Mouse (Mus musculus) hindbrain, embryonic 15.5 days (tissue): ENCODE measurements around the gene Rph3al. TPM values are rescaled to one million over a fixed set of nuclear protein-coding genes. Genes with fewer than 3 reads are reported as not detected.

Source experiments
- ATAC-seq: fragments of 200-750 bp; cut with Nextera tagmentation; 2 replicates; pipeline ENCODE4 v1.8.0; 2017; ENCODE audit warnings: low read depth, moderate number of reproducible peaks, moderate TSS enrichment; ENCODE audit not compliant: low FRiP score
- H3K27ac ChIP-seq: fragments of 300-500 bp; sonication (generic); replicated peaks from 2 replicates; pipeline ENCODE4 v1.5.1; 2015; ENCODE audit warnings: mild to moderate bottlenecking, inconsistent platforms
- H3K27me3 ChIP-seq: fragments of 300-500 bp; sonication (generic); 2 replicates; pipeline ENCODE4 v1.6.1; 2015; ENCODE audit warnings: control low read depth, inconsistent platforms
- H3K36me3 ChIP-seq: fragments of 300-500 bp; sonication (generic); 2 replicates; pipeline ENCODE4 v1.6.1; 2015; ENCODE audit warnings: control low read depth, inconsistent platforms
- H3K4me1 ChIP-seq: fragments of 300-500 bp; sonication (generic); replicated peaks from 2 replicates; pipeline ENCODE4 v1.6.1; 2015; ENCODE audit warnings: control low read depth, inconsistent platforms
- H3K4me2 ChIP-seq: fragments of 300-500 bp; sonication (generic); 2 replicates; pipeline ENCODE4 v1.6.1; 2015; ENCODE audit warnings: moderate library complexity, mild to moderate bottlenecking, inconsistent platforms
- H3K4me3 ChIP-seq: fragments of 300-500 bp; sonication (generic); 2 replicates; pipeline ENCODE4 v1.5.1; 2015; ENCODE audit warnings: mild to moderate bottlenecking, inconsistent platforms
- H3K9ac ChIP-seq: fragments of 300-500 bp; sonication (generic); 2 replicates; pipeline ENCODE4 v1.6.1; 2015; ENCODE audit warnings: inconsistent platforms
- H3K9me3 ChIP-seq: fragments of 300-500 bp; sonication (generic); 2 replicates; pipeline ENCODE4 v1.6.1; 2016; ENCODE audit warnings: control low read depth, inconsistent platforms
- WGBS: fragments of 180-500 bp; shearing (Covaris S2); methylation state at CpG from one replicate; pipeline ENCODE4 v1.1.7; 2015; 5-methylcytosine and 5-hydroxymethylcytosine counted together
- polyA plus RNA-seq: library from polyadenylated mRNA; unstranded; fragments of >200 nt; fragmentation: Nextera tagmentation; extraction: Ambion mirVana; gene quantifications from 2 replicates; pipeline ENCODE4 v1.2.1, GENCODE M21; 2015

Rph3al gene
- polyA plus RNA-seq, 1 experiment from 2014 or later: 3.1 TPM

- Histone ChIP-seq H3K4me3 (no peak overlapping the region), H3K36me3 (no peaks in the 10 kb centered on the region), H3K4me1 (peaks cover 15% of the 10 kb centered on the region), H3K27me3 (no peaks in the 10 kb centered on the region), H3K4me2 (no peak overlapping the region), H3K27ac (no peak overlapping the region), H3K9ac (no peak overlapping the region), H3K9me3 (no peaks in the 10 kb centered on the region)
- WGBS: 84% methylated on average over 4 of the region's 4 CpGs
- no peak for ATAC-seq
These were observed 15.5 kb downstream of the Rph3al start for GRCm38 (mm10) chr11:75922741-75923140.

DNA sequence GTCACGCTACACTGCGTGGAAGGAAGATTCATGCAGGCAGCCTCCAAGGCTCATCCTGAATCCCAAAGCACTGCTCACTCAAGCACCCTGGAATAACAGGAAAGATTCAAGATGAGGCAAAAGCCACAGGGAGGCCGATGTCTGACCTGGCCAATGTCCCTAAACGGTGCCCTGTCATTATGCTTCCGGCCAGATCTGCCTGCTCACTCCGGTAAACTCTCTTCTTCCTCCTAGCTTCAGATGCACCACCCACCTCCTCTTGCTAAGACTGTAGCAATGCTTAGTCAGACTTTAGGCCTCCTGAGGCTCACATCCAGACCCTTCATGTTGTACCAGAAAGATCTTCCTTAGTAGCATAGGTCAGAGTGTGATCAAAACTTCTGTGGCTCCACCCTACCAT is 19.1 kb downstream of the Rph3al start:
- no peaks in the 10 kb centered on the region for H3K27me3 ChIP-seq
- no peak for ATAC-seq
- no peak overlapping the region for H3K4me2 ChIP-seq
- H3K9ac ChIP-seq: no peak overlapping the region
- H3K9me3 ChIP-seq: no peaks in the 10 kb centered on the region
- H3K36me3 ChIP-seq: no peaks in the 10 kb centered on the region
- WGBS: 93% methylated on average over 6 of the region's 6 CpGs
- H3K4me3 ChIP-seq: no peak overlapping the region
- no peak overlapping the region for H3K27ac ChIP-seq
- no peaks in the 10 kb centered on the region for H3K4me1 ChIP-seq

- Histone ChIP-seq H3K27ac (no peak overlapping the region), H3K4me1 (no peaks in the 10 kb centered on the region), H3K4me2 (no peak overlapping the region), H3K4me3 (no peak overlapping the region), H3K36me3 (no peaks in the 10 kb centered on the region), H3K9ac (no peak overlapping the region), H3K9me3 (no peaks in the 10 kb centered on the region), H3K27me3 (no peaks in the 10 kb centered on the region)
- WGBS: 83% methylated on average over 3 of the region's 3 CpGs
- no peak for ATAC-seq
These were observed 20.9 kb downstream of the Rph3al start for GRCm38 (mm10) chr11:75917340-75917739.

GRCm38 (mm10) chr11:75913953-75914352 is 24.3 kb downstream of the Rph3al start:
- Histone ChIP-seq H3K4me2 (no peak overlapping the region), H3K9me3 (no peaks in the 10 kb centered on the region), H3K9ac (no peak overlapping the region), H3K27me3 (no peaks in the 10 kb centered on the region), H3K36me3 (no peaks in the 10 kb centered on the region), H3K4me1 (no peaks in the 10 kb centered on the region), H3K4me3 (no peak overlapping the region), H3K27ac (no peak overlapping the region)
- no peak for ATAC-seq
- 76% methylated on average over 3 of the region's 3 CpGs for WGBS

GRCm38 (mm10) chr11:75912944-75913657 is 25.1 kb downstream of the Rph3al start:
- Histone ChIP-seq H3K4me3 (no peak overlapping the region), H3K36me3 (no peaks in the 10 kb centered on the region), H3K4me2 (no peak overlapping the region), H3K9ac (no peak overlapping the region), H3K9me3 (no peaks in the 10 kb centered on the region), H3K4me1 (no peaks in the 10 kb centered on the region), H3K27ac (no peak overlapping the region), H3K27me3 (no peaks in the 10 kb centered on the region)
- 58% methylated on average over 10 of the region's 10 CpGs for WGBS
- no peak for ATAC-seq

- no peak for ATAC-seq
These were observed 26.3 kb downstream of the Rph3al start for GRCm38 (mm10) chr11:75911962-75912361.

GRCm38 (mm10) chr11:75909702-75910429 is 28.4 kb downstream of the Rph3al start:
- WGBS: 62% methylated on average over 8 of the region's 9 CpGs
- ATAC-seq: no peak
- H3K4me2 ChIP-seq: no peak overlapping the region

More at GRCm38 (mm10) chr11:75911962-75912361, 26.3 kb downstream of the Rph3al start:
- Histone ChIP-seq H3K9me3 (no peaks in the 10 kb centered on the region), H3K4me3 (no peak overlapping the region), H3K4me1 (no peaks in the 10 kb centered on the region), H3K9ac (no peak overlapping the region), H3K27ac (no peak overlapping the region), H3K27me3 (no peaks in the 10 kb centered on the region), H3K36me3 (no peaks in the 10 kb centered on the region), H3K4me2 (no peak overlapping the region)
- WGBS: 96% methylated on average over 1 of the region's 1 CpGs

GRCm38 (mm10) chr11:75907406-75907805 is 30.8 kb downstream of the Rph3al start:
- Histone ChIP-seq H3K4me2 (no peak overlapping the region), H3K9me3 (no peaks in the 10 kb centered on the region), H3K4me3 (no peak overlapping the region), H3K4me1 (peaks cover 4% of the 10 kb centered on the region), H3K9ac (no peak overlapping the region), H3K36me3 (no peaks in the 10 kb centered on the region), H3K27me3 (no peaks in the 10 kb centered on the region), H3K27ac (no peak overlapping the region)
- ATAC-seq: no peak
- 66% methylated on average over 4 of the region's 4 CpGs for WGBS

More at GRCm38 (mm10) chr11:75909702-75910429, 28.4 kb downstream of the Rph3al start:
- Histone ChIP-seq H3K9me3 (no peaks in the 10 kb centered on the region), H3K4me1 (no peaks in the 10 kb centered on the region; the same call in 1 of the 2 replicates), H3K27ac (no peak overlapping the region), H3K27me3 (no peaks in the 10 kb centered on the region), H3K4me3 (no peak overlapping the region), H3K36me3 (no peaks in the 10 kb centered on the region), H3K9ac (no peak overlapping the region)

DNA sequence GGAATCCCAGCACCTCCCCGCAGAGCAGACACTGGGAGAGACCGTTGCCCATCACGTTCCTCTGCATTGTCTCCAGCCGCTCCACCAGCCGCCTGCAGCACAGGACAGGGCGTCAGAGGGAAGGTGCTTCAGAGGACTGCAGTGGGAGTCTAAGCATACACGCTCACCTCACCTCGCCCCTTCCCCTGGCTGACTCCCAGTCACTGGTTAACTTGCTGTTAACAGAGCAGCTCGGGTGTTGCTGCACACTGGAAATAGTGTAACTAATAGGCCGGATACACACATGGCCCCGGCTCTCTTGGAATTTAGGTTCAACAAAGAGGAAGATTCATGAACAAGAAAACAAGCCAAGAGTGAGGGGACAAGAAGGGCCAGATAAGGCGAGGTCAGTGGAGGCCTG is 31.7 kb downstream of the Rph3al start:
- H3K27me3 ChIP-seq: no peaks in the 10 kb centered on the region
- no peaks in the 10 kb centered on the region for H3K36me3 ChIP-seq
- no peak overlapping the region for H3K4me3 ChIP-seq
- ATAC-seq: no peak
- no peaks in the 10 kb centered on the region for H3K9me3 ChIP-seq
- peaks cover 5% of the 10 kb centered on the region for H3K4me1 ChIP-seq
- no peak overlapping the region for H3K27ac ChIP-seq
- H3K4me2 ChIP-seq: no peak overlapping the region
- 53% methylated on average over 12 of the region's 12 CpGs for WGBS
- H3K9ac ChIP-seq: no peak overlapping the region

GRCm38 (mm10) chr11:75904982-75905381 is 33.2 kb downstream of the Rph3al start:
- WGBS: 59% methylated on average over 6 of the region's 6 CpGs
- Histone ChIP-seq H3K4me2 (no peak overlapping the region), H3K4me3 (no peak overlapping the region), H3K9me3 (no peaks in the 10 kb centered on the region), H3K27me3 (no peaks in the 10 kb centered on the region), H3K36me3 (no peaks in the 10 kb centered on the region), H3K9ac (no peak overlapping the region), H3K27ac (no peak overlapping the region), H3K4me1 (peaks cover 13% of the 10 kb centered on the region)
- no peak for ATAC-seq

- Histone ChIP-seq H3K4me2 (no peak overlapping the region), H3K36me3 (no peaks in the 10 kb centered on the region), H3K4me1 (peaks cover 18% of the 10 kb centered on the region), H3K9ac (no peak overlapping the region), H3K27me3 (no peaks in the 10 kb centered on the region), H3K4me3 (no peak overlapping the region), H3K9me3 (no peaks in the 10 kb centered on the region), H3K27ac (no peak overlapping the region)
- WGBS: 15% methylated on average over 5 of the region's 5 CpGs
- no peak for ATAC-seq
These were observed 33.7 kb downstream of the Rph3al start for GRCm38 (mm10) chr11:75904501-75904900.

- 68% methylated on average over 3 of the region's 3 CpGs for WGBS
- H3K9ac ChIP-seq: no peak overlapping the region
- H3K9me3 ChIP-seq: no peaks in the 10 kb centered on the region
- no peaks in the 10 kb centered on the region for H3K27me3 ChIP-seq
- ATAC-seq: no peak
- peaks cover 23% of the 10 kb centered on the region for H3K4me1 ChIP-seq
- no peak overlapping the region for H3K4me2 ChIP-seq
- no peak overlapping the region for H3K27ac ChIP-seq
- H3K36me3 ChIP-seq: no peaks in the 10 kb centered on the region
- no peak overlapping the region for H3K4me3 ChIP-seq
These were observed 34.7 kb downstream of the Rph3al start for GRCm38 (mm10) chr11:75903486-75903885.
